Mouse (Mus musculus) neural tube, embryonic 11.5 days (tissue): ENCODE results near the gene Kcnc1. TPM values are rescaled to one million over a fixed set of nuclear protein-coding genes. Genes with fewer than 3 reads are reported as not detected.

ENCODE experiments used
- ATAC-seq: fragments of 200-750 bp; cut with Nextera tagmentation; 2 replicates; pipeline ENCODE4 v1.8.0; 2017; ENCODE audit warnings: moderate number of reproducible peaks, mild to moderate bottlenecking, moderate TSS enrichment, moderate library complexity; ENCODE audit not compliant: insufficient read depth, low FRiP score, low TSS enrichment
- DNase-seq: peaks from one replicate; pipeline ENCODE4 v3.0.0-alpha.2; 2015; ENCODE audit warnings: low spot score
- H3K27ac ChIP-seq: fragments of 300-500 bp; sonication (generic); 2 replicates; pipeline ENCODE4 v1.5.1; 2014; ENCODE audit warnings: low read depth, mild to moderate bottlenecking, low read length
- H3K27me3 ChIP-seq: fragments of 300-500 bp; sonication (generic); 2 replicates; pipeline ENCODE4 v1.6.1; 2014; ENCODE audit warnings: mild to moderate bottlenecking, low read length, mixed read lengths; ENCODE audit not compliant: control insufficient read depth, insufficient read depth
- H3K36me3 ChIP-seq: fragments of 300-500 bp; sonication (generic); 2 replicates; pipeline ENCODE4 v1.6.1; 2014; ENCODE audit warnings: mild to moderate bottlenecking, low read length, moderate library complexity, mixed read lengths; ENCODE audit not compliant: control insufficient read depth, insufficient read depth
- H3K4me1 ChIP-seq: fragments of 300-500 bp; sonication (generic); 2 replicates; pipeline ENCODE4 v1.6.1; 2014; ENCODE audit warnings: low read length, mixed read lengths; ENCODE audit not compliant: control insufficient read depth, insufficient read depth
- H3K4me2 ChIP-seq: fragments of 300-500 bp; sonication (generic); 2 replicates; pipeline ENCODE4 v1.6.1; 2014; ENCODE audit warnings: low read depth, mild to moderate bottlenecking, moderate library complexity
- H3K4me3 ChIP-seq: fragments of 300-500 bp; sonication (generic); 2 replicates; pipeline ENCODE4 v1.5.1; 2014; ENCODE audit warnings: low read depth, low read length
- H3K9ac ChIP-seq: fragments of 300-500 bp; sonication (generic); 2 replicates; pipeline ENCODE4 v1.6.1; 2014; ENCODE audit warnings: mild to moderate bottlenecking, low read length
- H3K9me3 ChIP-seq: fragments of 300-500 bp; sonication (generic); 2 replicates; pipeline ENCODE4 v1.6.1; 2016; ENCODE audit warnings: low read length; ENCODE audit not compliant: control insufficient read depth
- WGBS: fragments of 180-500 bp; shearing (Covaris S2); extraction: QIAGEN DNeasy Blood & Tissue Kit; methylation state at CpG from one replicate; pipeline ENCODE4 v1.1.7; 2014; 5-methylcytosine and 5-hydroxymethylcytosine counted together
- polyA plus RNA-seq: library from polyadenylated mRNA; unstranded; fragments of >200 nt; fragmentation: Nextera tagmentation; extraction: Ambion mirVana; gene quantifications from 2 replicates; pipeline ENCODE4 v1.2.1, GENCODE M21; 2014

Gene Kcnc1
- polyA plus RNA-seq, 1 experiment from 2014 or later, result 3.7 TPM

DNA sequence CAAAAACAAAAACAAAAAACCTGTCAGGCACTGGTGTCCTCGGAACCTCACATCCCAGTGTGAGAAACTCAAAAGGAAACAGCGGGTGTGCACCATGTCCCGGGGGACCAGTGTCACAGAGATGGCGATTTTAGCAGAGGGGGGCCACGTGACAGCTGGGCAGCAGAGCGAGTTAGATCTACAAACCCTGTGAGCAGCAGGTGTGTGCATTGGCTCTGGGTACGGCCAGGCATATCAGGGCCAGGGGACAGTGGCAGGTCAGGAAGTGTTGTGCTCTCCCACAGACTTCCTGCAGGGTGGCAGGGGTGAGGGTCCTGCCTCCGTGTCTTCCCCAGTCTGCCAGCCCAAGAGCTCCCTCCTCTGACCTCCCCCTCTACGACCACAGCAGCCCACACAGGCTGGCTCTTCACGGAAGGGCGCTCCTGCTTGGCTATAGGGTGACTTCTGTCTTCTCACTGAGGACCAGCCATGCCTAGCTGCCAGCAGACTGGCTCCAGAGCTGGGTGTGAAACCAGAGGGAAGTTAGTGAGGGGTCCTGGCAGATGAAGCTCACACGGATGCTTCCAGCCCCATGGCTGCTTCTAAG is 13.0 kb downstream of the Kcnc1 start:
- DNase-seq (no peak), ATAC-seq (no peak)
- no peak overlapping the region for H3K4me3 ChIP-seq
- H3K4me2 ChIP-seq, result no peak overlapping the region
- H3K9me3 ChIP-seq, result no peaks in the 10 kb centered on the region
- H3K36me3 ChIP-seq, result no peaks in the 10 kb centered on the region
- no peak overlapping the region for H3K9ac ChIP-seq
- no peak overlapping the region for H3K27ac ChIP-seq
- 44% methylated on average over 12 of the region's 12 CpGs for WGBS
- no peaks in the 10 kb centered on the region for H3K4me1 ChIP-seq
- no peaks in the 10 kb centered on the region for H3K27me3 ChIP-seq

DNA sequence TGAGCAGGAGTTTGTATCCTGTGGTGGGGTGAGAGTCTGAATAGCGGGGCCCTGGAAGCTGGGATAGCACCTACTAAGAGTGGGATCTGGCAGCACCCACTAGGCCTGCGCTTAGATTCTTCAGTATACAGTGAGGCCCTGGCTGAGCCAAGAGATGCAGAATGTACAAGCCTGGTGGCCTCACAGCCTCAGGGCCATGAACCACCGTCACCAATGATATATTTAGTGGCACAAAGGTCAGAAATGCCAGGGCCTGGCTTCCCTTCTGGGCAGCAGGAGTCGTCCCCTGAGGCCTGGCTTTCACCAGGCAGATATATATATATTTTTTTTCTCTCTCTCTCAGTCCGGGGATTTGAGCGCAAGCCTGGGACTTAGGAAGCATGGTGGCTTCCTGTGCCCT is 14.4 kb downstream of the Kcnc1 start:
- ATAC-seq, result no peak
- H3K4me3 ChIP-seq, result no peak overlapping the region
- H3K27ac ChIP-seq, result no peak overlapping the region
- H3K27me3 ChIP-seq, result no peaks in the 10 kb centered on the region
- H3K9ac ChIP-seq, result no peak overlapping the region
- H3K36me3 ChIP-seq, result no peaks in the 10 kb centered on the region
- H3K4me2 ChIP-seq, result no peak overlapping the region
- no peak for DNase-seq
- 79% methylated on average over 6 of the region's 6 CpGs for WGBS
- no peaks in the 10 kb centered on the region for H3K4me1 ChIP-seq
- no peaks in the 10 kb centered on the region for H3K9me3 ChIP-seq

DNA sequence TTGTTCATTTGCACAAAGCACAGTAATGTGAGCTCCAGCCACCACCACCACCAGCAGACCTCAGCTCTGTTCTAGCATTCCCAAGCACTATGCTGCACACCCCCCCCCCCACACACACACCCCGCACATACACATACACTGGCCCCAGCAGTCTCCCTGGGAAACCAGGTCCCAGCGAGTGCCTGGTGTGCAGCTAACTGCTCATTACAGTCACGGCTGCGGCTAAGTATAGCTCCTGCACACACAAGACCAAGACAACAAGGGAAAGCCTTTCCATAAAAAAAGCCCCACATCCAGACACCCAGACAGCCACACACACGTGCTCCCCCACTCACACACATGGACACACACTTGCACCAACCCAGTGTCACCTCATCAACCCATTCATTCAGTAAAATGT is 16.5 kb downstream of the Kcnc1 start:
- H3K9me3 ChIP-seq, result no peaks in the 10 kb centered on the region
- H3K4me1 ChIP-seq, result no peaks in the 10 kb centered on the region
- no peaks in the 10 kb centered on the region for H3K36me3 ChIP-seq
- H3K27ac ChIP-seq, result no peak overlapping the region
- WGBS, result 76% methylated on average over 5 of the region's 5 CpGs
- no peak for DNase-seq
- H3K4me3 ChIP-seq, result no peak overlapping the region
- ATAC-seq, result no peak
- H3K9ac ChIP-seq, result no peak overlapping the region
- no peaks in the 10 kb centered on the region for H3K27me3 ChIP-seq
- H3K4me2 ChIP-seq, result no peak overlapping the region

DNA sequence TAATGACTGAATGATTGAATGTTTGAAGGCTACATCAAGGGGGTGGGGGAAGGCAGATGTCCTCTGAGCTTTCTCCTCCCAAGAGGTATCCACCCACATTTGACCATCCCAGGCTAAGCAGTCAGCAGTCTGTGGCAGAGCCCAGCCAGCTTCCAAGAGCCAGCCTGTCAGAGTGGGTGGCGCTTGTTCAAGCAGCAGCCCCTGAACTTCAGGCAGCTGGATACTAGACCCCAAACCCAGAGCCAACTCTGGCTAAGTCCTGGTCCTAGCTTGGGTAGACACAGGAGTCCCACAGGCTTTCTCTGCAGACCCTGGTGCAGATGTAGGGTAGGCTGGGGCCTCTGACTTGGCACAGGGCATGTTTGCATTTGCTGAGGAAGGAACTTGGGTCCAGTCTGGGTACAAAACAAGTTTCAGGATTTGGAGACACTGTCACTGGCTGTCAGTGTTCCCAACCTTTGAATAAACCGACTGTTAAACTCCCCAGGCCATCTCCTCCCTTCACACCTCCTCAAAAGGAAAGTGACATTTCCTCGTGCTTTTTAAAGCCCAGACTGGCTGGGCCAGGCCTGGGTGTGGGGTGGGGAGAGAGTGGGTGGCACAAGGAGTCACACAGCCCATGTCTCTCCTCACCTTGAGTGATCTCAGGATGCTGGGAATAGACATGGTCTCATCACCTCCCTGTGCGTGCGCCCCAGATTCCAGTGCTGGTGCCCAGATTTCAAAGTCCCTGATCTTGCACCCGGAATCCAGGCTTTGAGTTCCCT is 17.8 kb downstream of the Kcnc1 start:
- H3K9me3 ChIP-seq, result no peaks in the 10 kb centered on the region
- no peak overlapping the region for H3K4me3 ChIP-seq
- DNase-seq, result no peak
- H3K36me3 ChIP-seq, result no peaks in the 10 kb centered on the region
- no peak for ATAC-seq
- H3K27ac ChIP-seq, result no peak overlapping the region
- no peaks in the 10 kb centered on the region for H3K27me3 ChIP-seq
- no peaks in the 10 kb centered on the region for H3K4me1 ChIP-seq
- no peak overlapping the region for H3K4me2 ChIP-seq
- H3K9ac ChIP-seq, result no peak overlapping the region
- 56% methylated on average over 6 of the region's 6 CpGs for WGBS

DNA sequence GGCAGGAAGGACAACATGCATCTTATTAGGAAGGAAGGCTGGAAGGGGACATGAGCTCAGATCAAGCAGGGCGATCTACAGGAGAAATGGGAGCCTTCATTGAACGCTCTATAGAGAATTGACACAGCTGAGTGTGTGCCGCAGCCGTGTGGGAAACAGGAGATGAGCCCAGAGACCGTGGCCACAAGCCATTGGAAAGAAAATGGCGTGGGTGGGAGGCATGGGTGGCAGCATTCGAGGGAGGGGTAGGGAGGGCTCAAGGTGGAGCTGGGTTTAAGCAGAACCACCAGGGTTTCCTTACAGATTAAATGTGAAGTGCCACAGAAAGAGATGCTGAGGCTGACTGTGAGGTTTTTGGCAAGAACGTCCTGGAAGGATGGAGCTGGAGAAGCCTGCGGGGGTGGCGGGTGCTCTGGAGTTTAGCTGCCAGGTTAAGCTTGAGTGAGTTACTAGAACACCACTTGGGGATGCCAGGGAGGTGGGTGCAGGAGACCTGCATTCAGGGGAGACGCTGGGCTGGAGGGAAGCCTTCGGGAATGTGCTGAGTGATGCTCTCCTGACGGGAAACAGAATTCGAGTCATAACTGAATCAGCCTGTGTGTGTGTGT is 19.6 kb downstream of the Kcnc1 start:
- DNase-seq (no peak), ATAC-seq (no peak)
- Histone ChIP-seq H3K4me2 (no peak overlapping the region), H3K9ac (no peak overlapping the region), H3K27ac (no peak overlapping the region), H3K27me3 (no peaks in the 10 kb centered on the region), H3K4me1 (no peaks in the 10 kb centered on the region), H3K36me3 (no peaks in the 10 kb centered on the region), H3K4me3 (no peak overlapping the region), H3K9me3 (no peaks in the 10 kb centered on the region)
- WGBS, result 82% methylated on average over 14 of the region's 14 CpGs

DNA sequence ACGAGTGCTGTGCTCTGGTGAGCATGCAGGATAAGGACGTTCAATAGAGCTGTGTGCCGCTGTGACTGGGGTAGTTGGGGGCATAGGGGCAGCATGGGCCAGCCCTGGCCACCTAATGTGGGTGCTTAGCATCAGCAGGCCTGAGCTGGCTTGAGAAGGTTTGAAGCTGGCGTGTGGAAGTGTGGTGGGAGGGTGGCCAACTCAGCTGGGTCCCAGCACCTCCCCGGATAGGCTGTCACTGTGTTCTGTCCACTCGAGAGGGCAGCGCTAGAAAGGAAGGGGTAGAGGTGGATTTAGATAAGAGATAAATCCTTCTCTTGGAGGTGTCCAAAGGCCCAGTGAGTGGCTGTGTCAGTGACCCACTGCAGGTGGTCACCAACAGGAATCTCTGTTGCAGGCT is 21.2 kb downstream of the Kcnc1 start:
- 77% methylated on average over 7 of the region's 7 CpGs for WGBS
- ATAC-seq (no peak), DNase-seq (no peak)
- no peak overlapping the region for H3K9ac ChIP-seq
- no peaks in the 10 kb centered on the region for H3K27me3 ChIP-seq
- H3K36me3 ChIP-seq, result no peaks in the 10 kb centered on the region
- H3K4me2 ChIP-seq, result no peak overlapping the region
- H3K4me3 ChIP-seq, result no peak overlapping the region
- no peak overlapping the region for H3K27ac ChIP-seq
- no peaks in the 10 kb centered on the region for H3K9me3 ChIP-seq
- peaks cover 10% of the 10 kb centered on the region for H3K4me1 ChIP-seq

DNA sequence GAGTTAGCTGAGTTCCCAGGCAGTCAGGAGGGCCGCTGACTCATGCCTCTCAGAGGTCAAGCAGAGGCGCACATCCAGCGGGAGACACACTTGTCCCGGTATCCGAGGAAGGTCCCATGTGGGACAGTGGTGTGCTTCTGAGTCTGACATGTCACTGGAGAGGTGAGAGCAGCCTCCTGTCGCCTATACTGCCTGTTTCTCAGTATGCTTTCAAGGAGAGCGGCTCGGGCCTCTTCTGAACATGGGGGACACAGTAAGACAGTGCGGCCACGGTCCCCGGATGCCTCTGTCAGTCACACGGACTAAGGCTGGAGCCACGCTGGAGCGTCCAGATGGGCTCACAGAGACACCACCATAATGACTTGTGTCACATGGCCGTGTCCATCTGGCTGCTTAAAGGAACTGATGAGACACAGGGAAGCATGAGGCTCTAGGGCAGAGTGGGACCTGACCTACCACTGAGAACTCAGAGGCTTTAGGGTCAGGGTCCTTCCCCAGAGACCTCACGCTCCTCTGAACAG is 21.9 kb downstream of the Kcnc1 start:
- H3K36me3 ChIP-seq, result no peaks in the 10 kb centered on the region
- WGBS, result 72% methylated on average over 16 of the region's 16 CpGs
- no peak overlapping the region for H3K27ac ChIP-seq
- H3K4me3 ChIP-seq, result no peak overlapping the region
- ATAC-seq (no peak), DNase-seq (no peak)
- H3K4me2 ChIP-seq, result no peak overlapping the region
- no peak overlapping the region for H3K9ac ChIP-seq
- H3K27me3 ChIP-seq, result no peaks in the 10 kb centered on the region
- no peaks in the 10 kb centered on the region for H3K9me3 ChIP-seq
- H3K4me1 ChIP-seq, result peaks cover 12% of the 10 kb centered on the region

DNA sequence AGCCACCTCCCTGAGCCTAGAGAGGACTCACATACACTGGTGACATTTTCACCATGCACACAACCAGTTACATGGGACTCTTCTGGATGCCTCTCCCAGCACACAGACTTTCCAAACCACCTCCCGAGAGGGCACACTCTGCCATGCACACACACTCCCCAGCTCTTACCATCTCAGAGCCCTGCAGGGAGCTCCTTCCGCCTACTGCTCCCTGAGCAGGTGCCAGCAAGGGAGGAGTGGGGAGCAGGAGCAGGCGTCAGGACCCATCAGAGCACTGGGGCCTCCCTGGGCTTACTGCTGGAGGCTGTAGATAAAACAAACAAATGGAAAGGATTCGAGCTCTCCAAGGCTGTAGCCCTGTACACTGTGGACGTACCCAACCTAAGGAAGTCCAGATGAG is 25.2 kb downstream of the Kcnc1 start:
- no peaks in the 10 kb centered on the region for H3K27me3 ChIP-seq
- WGBS, result 61% methylated on average over 5 of the region's 5 CpGs
- H3K4me1 ChIP-seq, result peaks cover 12% of the 10 kb centered on the region
- H3K9me3 ChIP-seq, result no peaks in the 10 kb centered on the region
- H3K4me2 ChIP-seq, result no peak overlapping the region
- DNase-seq (no peak), ATAC-seq (no peak)
- no peaks in the 10 kb centered on the region for H3K36me3 ChIP-seq
- no peak overlapping the region for H3K9ac ChIP-seq
- H3K4me3 ChIP-seq, result no peak overlapping the region
- no peak overlapping the region for H3K27ac ChIP-seq
